ENCODE assay signal across 9 mouse cellular contexts in genomic region chr4:129440340-129441063, GRCm38 (mm10). TPM values are rescaled to one million over a fixed set of nuclear protein-coding genes. Genes with fewer than 3 reads are reported as not detected.
A peak's percentile ranks its signal among the peaks of the same experiment; 100 is the strongest.
DNase-seq lines count a peak whose midpoint lies in the region; ATAC-seq and TF ChIP-seq lines count a peak whose summit lies in the region.
"Had no signal": no experiment of that assay in that cellular context is flagged by ENCODE, and none has a peak within 500 bp of the region (broad histone marks: within the 10 kb centered on the region; RNA-seq: fewer than 3 reads in every experiment).

TSS of gene Zbtb8b (minus strand) at chr4:129440853.

- peaks cover 24% of the 10 kb centered on the region for H3K27me3 ChIP-seq in heart, embryonic 14.5 days (ENCODE audit: control insufficient read depth, insufficient read depth, low read length)
- H3K27me3 ChIP-seq in erythroblast, embryonic 14.5 days (ENCODE audit: control insufficient read depth) = peaks cover 87% of the 10 kb centered on the region
- peaks cover 32% of the 10 kb centered on the region for H3K27me3 ChIP-seq in intestine, embryonic 14.5 days (replicated peaks; ENCODE audit: control insufficient read depth, insufficient read depth, low read length)

- no peak for ATAC-seq in heart, embryonic 14.5 days (ENCODE audit: insufficient number of reproducible peaks, insufficient read depth, low FRiP score, low read depth)
- ATAC-seq in intestine, embryonic 14.5 days (replicated peaks; ENCODE audit: low FRiP score, low TSS enrichment, low read depth) = peak; percentile 93

- DNase-seq in heart, adult 18-20 months = no peak
- DNase-seq in intestine, embryonic 14.5 days (ENCODE audit: low spot score) = peak; percentile 76
- peak; percentile 81 to 85 for DNase-seq in left cerebral cortex, adult 2 months (ENCODE audit: extremely low spot score in 1 of 2, low spot score in 2 of 2)
- peak; percentile 43 for DNase-seq in lung, postnatal 14 days
- DNase-seq in right cerebral cortex, postnatal 10 days (ENCODE audit: low spot score in 2 of 2) = peak; percentile 90 to 94
- no peak for DNase-seq in spleen, adult 12 weeks (ENCODE audit: low spot score)

- H3K4me2 ChIP-seq in heart, embryonic 14.5 days (ENCODE audit: low read length) = peak within 1 kb of the TSS; percentile 67
- H3K4me2 ChIP-seq in intestine, embryonic 14.5 days (ENCODE audit: low read length) = peak within 1 kb of the TSS; percentile 61

- peak within 1 kb of the TSS; percentile 37 to 45 for H3K4me3 ChIP-seq in heart, embryonic 14.5 days (ENCODE audit: control insufficient read depth in 1 of 2, insufficient read depth in 1 of 2, low read depth in 1 of 2, low read length in 2 of 2)
- peak within 1 kb of the TSS; percentile 28 for H3K4me3 ChIP-seq in erythroblast, embryonic 14.5 days (replicated peaks)
- H3K4me3 ChIP-seq in intestine, embryonic 14.5 days (ENCODE audit: low read depth, low read length) = peak within 1 kb of the TSS; percentile 45
- H3K4me3 ChIP-seq in left cerebral cortex, adult 2 months = peak within 1 kb of the TSS; percentile 68

- H3K9ac ChIP-seq in heart, embryonic 14.5 days (ENCODE audit: low read length) = peak within 1 kb of the TSS; percentile 42
- peak within 1 kb of the TSS; percentile 14 for H3K9ac ChIP-seq in intestine, embryonic 14.5 days (ENCODE audit: low read length)

- TF ChIP-seq CTCF in left cerebral cortex, adult 2 months (IDR thresholded peaks at IDR 0.05) = no peak

- H3K4me1 ChIP-seq in heart, embryonic 14.5 days (ENCODE audit: control insufficient read depth in 2 of 2, insufficient read depth in 2 of 2, low read length in 2 of 2) = peaks cover 9 to 12% of the 10 kb centered on the region in 2 experiments; a peak in 3 of 4 replicates
- peaks cover 9% of the 10 kb centered on the region for H3K4me1 ChIP-seq in erythroblast, embryonic 14.5 days (ENCODE audit: control insufficient read depth)
- H3K4me1 ChIP-seq in intestine, embryonic 14.5 days (replicated peaks; ENCODE audit: control insufficient read depth, insufficient read depth, low read length) = 0 out of 2 replicates have a peak, but pooled peaks cover 2% of the 10 kb centered on the region

- H3K9me3 ChIP-seq in heart, embryonic 14.5 days (ENCODE audit: control insufficient read depth, low read length) = no peaks in the 10 kb centered on the region
- peaks cover 4% of the 10 kb centered on the region; the same call in 1 of the 2 replicates for H3K9me3 ChIP-seq in erythroblast, embryonic 14.5 days (ENCODE audit: control insufficient read depth, low read length)
- H3K9me3 ChIP-seq in intestine, embryonic 14.5 days (ENCODE audit: control insufficient read depth, low read length) = no peaks in the 10 kb centered on the region
- H3K9me3 ChIP-seq: G1E had no signal

- WGBS in heart, embryonic 14.5 days = 7% methylated on average over 33 of the region's 33 CpGs
- under 1% methylated on average over 33 of the region's 33 CpGs for WGBS in intestine, embryonic 14.5 days

- H3K36me3 ChIP-seq in heart, embryonic 14.5 days (ENCODE audit: control insufficient read depth, insufficient read depth, low read length) = no peaks in the 10 kb centered on the region
- no peaks in the 10 kb centered on the region for H3K36me3 ChIP-seq in erythroblast, embryonic 14.5 days (ENCODE audit: control insufficient read depth)
- H3K36me3 ChIP-seq in intestine, embryonic 14.5 days (ENCODE audit: control insufficient read depth, insufficient read depth, low read length) = no peaks in the 10 kb centered on the region
- H3K36me3 ChIP-seq: G1E had no signal

- H3K27ac ChIP-seq in heart, embryonic 14.5 days (replicated peaks in 1 of 2; ENCODE audit: control insufficient read depth in 1 of 2, insufficient read depth in 1 of 2, low read depth in 2 of 2, low read length in 2 of 2) = no peak within 1 kb of the TSS
- H3K27ac ChIP-seq in intestine, embryonic 14.5 days (ENCODE audit: low read depth) = no peak within 1 kb of the TSS
- H3K27ac ChIP-seq in left cerebral cortex, adult 2 months = no peak within 1 kb of the TSS

- intact Hi-C loops in left cerebral cortex, adult 2 months (cut with DNase I) = no loop called here

RNA-seq across cellular contexts. Expression of gene Zbtb8b, which starts in this region (rescaled TPM):
- polyA plus RNA-seq in heart, embryonic 14.5 days (2014; fragmentation: Nextera tagmentation; extraction: Ambion mirVana) = 5.0 and 5.6 TPM in 2 replicates
- total RNA-seq in heart, adult 18-20 months (2021) = under 1 TPM in 1 of 2 experiments, not detected in 1; 0.69 TPM
- 0.02 TPM in 1 of 2 replicates, not detected in the other for polyA plus RNA-seq in erythroblast, embryonic 14.5 days (2012)
- 1.7 TPM in 2 replicates for polyA plus RNA-seq in intestine, embryonic 14.5 days (2014; fragmentation: Nextera tagmentation; extraction: Ambion mirVana)
- 1 to 10 TPM; 5.0 to 5.2 TPM for total RNA-seq in left cerebral cortex, adult 2 months (2021)
- polyA plus RNA-seq: G1E had no signal

Comparison
In these comparisons a context has a peak if more than half of its experiments do, and no peak if none do; other contexts are left out.
1. DNase-seq: peak in intestine, embryonic 14.5 days (single experiment), left cerebral cortex, adult 2 months (2 of 2), lung, postnatal 14 days (single experiment) and right cerebral cortex, postnatal 10 days (2 of 2); none in heart, adult 18-20 months (0 of 2) and spleen, adult 12 weeks (single experiment).
2. Peak in every context shown above with its lines, with median percentiles within 50 percentile points of each other: H3K4me3 ChIP-seq.